Mouse (Mus musculus) forebrain, embryonic 16.5 days (tissue): ENCODE measurements around the gene E130308A19Rik. TPM values are rescaled to one million over a fixed set of nuclear protein-coding genes. Genes with fewer than 3 reads are reported as not detected.
A peak's percentile ranks its signal among the peaks of the same experiment; 100 is the strongest.

Source experiments
- ATAC-seq: fragments of 200-750 bp; cut with Nextera tagmentation; 2 replicates; pipeline ENCODE4 v1.8.0; 2017; ENCODE audit warnings: mild to moderate bottlenecking, moderate library complexity
- H3K27ac ChIP-seq: fragments of 300-500 bp; sonication (generic); 2 replicates; pipeline ENCODE4 v1.5.1; 2014; ENCODE audit warnings: low read length, control low read depth
- H3K27me3 ChIP-seq: fragments of 300-500 bp; sonication (generic); replicated peaks from 2 replicates; pipeline ENCODE4 v1.6.1; 2014; ENCODE audit warnings: low read length; ENCODE audit not compliant: control insufficient read depth, insufficient read depth
- H3K36me3 ChIP-seq: fragments of 300-500 bp; sonication (generic); 2 replicates; pipeline ENCODE4 v1.6.1; 2014; ENCODE audit not compliant: control insufficient read depth, insufficient read depth
- H3K4me1 ChIP-seq: fragments of 300-500 bp; sonication (generic); replicated peaks from 2 replicates; pipeline ENCODE4 v1.6.1; 2014; ENCODE audit warnings: low read length; ENCODE audit not compliant: control insufficient read depth, insufficient read depth
- H3K4me2 ChIP-seq: fragments of 300-500 bp; sonication (generic); 2 replicates; pipeline ENCODE4 v1.6.1; 2014; ENCODE audit warnings: mild to moderate bottlenecking, low read length, control low read depth
- H3K4me3 ChIP-seq: fragments of 300-500 bp; sonication (generic); replicated peaks from 2 replicates; pipeline ENCODE4 v1.5.1; 2014; ENCODE audit warnings: mild to moderate bottlenecking, low read length, control low read depth
- H3K9ac ChIP-seq: fragments of 300-500 bp; sonication (generic); replicated peaks from 2 replicates; pipeline ENCODE4 v1.6.1; 2014; ENCODE audit warnings: low read depth, low read length, control low read depth
- H3K9me3 ChIP-seq: fragments of 300-500 bp; sonication (generic); 2 replicates; pipeline ENCODE4 v1.6.1; 2016; ENCODE audit warnings: low read length; ENCODE audit not compliant: control insufficient read depth
- WGBS: fragments of 180-500 bp; shearing (Covaris S2); extraction: QIAGEN DNeasy Blood & Tissue Kit; methylation state at CpG from one replicate; pipeline ENCODE4 v1.1.7; 2014; 5-methylcytosine and 5-hydroxymethylcytosine counted together
- polyA plus RNA-seq: library from polyadenylated mRNA; unstranded; fragments of >200 nt; fragmentation: Nextera tagmentation; extraction: Ambion mirVana; gene quantifications from 2 replicates; pipeline ENCODE4 v1.2.1, GENCODE M21; 2015

Gene E130308A19Rik
- polyA plus RNA-seq, 1 experiment from 2014 or later, result 29.8 TPM

DNA sequence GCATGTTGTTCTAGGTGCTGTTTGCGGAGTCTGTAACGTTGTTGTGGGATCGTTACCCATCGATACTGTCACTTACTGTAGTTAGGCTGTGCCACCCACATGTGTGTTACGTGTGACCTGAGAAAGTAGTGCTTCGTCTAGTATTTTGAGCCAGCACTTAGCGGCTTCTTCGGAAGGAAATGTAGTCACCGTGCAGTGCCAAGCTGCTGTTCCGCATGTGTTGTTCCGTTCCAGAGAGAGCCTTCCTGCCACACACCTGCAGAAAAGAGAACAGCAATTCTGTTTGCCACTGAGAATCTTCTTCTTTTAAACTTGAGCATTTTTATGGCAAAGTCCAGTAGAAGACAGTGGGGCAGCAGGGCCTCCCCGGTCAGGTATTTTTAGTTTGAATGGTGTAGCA lies 100.5 kb downstream of the E130308A19Rik start:
- ATAC-seq, result no peak
- Histone ChIP-seq H3K9ac (no peak overlapping the region), H3K27me3 (no peaks in the 10 kb centered on the region), H3K9me3 (no peaks in the 10 kb centered on the region), H3K4me2 (no peak overlapping the region), H3K4me1 (no peaks in the 10 kb centered on the region), H3K27ac (no peak overlapping the region), H3K36me3 (no peaks in the 10 kb centered on the region), H3K4me3 (no peak overlapping the region)
- 91% methylated on average over 12 of the region's 12 CpGs for WGBS

DNA sequence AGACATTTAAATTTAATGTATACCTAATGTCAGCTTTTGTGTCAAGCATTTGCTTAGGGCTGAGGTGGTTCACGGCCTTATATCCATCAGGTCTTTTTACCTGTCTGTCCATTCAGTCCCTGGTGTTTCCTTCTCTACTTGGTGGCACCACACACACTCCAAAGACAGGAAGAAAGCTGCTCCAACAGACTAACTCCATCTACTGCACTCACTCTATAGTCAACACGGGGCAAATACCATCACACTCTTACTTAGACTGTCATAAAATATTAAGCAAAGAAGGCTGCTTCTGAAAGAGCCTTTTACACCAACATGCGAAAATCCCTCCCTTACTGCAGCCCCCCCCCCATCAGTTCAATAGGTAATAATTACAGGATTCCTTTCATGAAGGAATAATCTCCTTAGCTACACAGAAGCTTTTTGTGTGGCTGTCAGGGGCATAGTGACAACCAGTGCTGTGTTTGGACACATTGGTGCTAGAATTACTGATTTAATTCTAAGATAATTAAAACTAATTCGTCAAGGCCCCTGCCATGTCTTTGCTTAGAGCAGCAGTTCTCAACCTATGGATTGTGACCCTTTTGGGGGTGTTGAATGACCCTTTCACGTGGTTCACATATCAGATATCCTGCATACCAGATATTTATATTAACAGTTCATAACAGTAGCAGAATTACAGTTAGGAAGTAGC lies 101.3 kb downstream of the E130308A19Rik start:
- Histone ChIP-seq H3K27me3 (no peaks in the 10 kb centered on the region), H3K4me2 (no peak overlapping the region), H3K4me3 (no peak overlapping the region), H3K9me3 (no peaks in the 10 kb centered on the region), H3K9ac (no peak overlapping the region), H3K4me1 (no peaks in the 10 kb centered on the region), H3K27ac (no peak overlapping the region), H3K36me3 (no peaks in the 10 kb centered on the region)
- 27% methylated on average over 5 of the region's 5 CpGs for WGBS
- ATAC-seq, result peak; percentile 38; the same call in 1 of the 2 replicates

DNA sequence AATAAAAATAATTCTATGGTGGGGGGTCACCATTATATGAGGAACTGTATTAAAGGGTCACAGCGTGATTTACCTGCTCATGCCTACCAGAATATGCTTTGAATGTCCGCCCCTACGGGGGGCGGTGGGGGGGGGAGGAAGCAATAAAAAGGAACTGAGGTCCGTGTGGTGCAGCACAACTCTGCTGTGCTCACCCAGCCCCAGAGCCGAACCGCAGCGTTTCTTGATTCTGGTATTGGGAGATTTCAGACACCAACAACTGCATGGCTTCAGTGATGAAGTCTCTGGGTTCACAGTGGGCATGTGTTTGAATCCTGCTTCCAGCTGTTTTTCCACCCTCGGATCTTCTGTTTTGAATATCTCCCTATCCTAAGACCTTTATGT lies 101.9 kb downstream of the E130308A19Rik start:
- H3K4me2 ChIP-seq, result no peak overlapping the region
- H3K9me3 ChIP-seq, result no peaks in the 10 kb centered on the region
- H3K27ac ChIP-seq, result no peak overlapping the region
- no peaks in the 10 kb centered on the region for H3K27me3 ChIP-seq
- no peak overlapping the region for H3K9ac ChIP-seq
- no peak for ATAC-seq
- no peaks in the 10 kb centered on the region for H3K36me3 ChIP-seq
- no peak overlapping the region for H3K4me3 ChIP-seq
- H3K4me1 ChIP-seq, result no peaks in the 10 kb centered on the region
- WGBS, result 77% methylated on average over 9 of the region's 9 CpGs

DNA sequence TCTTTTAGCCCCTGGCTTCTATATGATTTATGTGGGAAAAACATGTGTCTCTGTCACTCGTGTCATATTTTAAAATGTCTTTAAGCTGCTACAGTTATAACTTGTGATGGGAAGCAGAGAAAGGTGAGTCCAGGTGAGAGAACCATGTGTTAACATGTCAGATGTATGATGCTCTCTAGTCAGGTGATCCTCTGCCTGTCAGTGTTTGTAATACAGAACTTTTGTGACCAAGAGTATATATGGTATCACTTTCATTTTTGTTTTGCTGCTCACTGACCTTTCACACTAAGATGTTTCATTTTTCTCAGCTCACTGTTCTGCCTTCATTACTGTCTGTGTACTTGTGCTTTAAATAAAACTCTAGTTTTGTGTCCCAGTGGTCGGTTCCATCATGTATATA lies 102.8 kb downstream of the E130308A19Rik start:
- no peak overlapping the region for H3K9ac ChIP-seq
- no peaks in the 10 kb centered on the region for H3K4me1 ChIP-seq
- no peak overlapping the region for H3K27ac ChIP-seq
- H3K4me2 ChIP-seq, result no peak overlapping the region
- no peaks in the 10 kb centered on the region for H3K27me3 ChIP-seq
- H3K9me3 ChIP-seq, result no peaks in the 10 kb centered on the region
- no peaks in the 10 kb centered on the region for H3K36me3 ChIP-seq
- 96% methylated on average over 2 of the region's 2 CpGs for WGBS
- H3K4me3 ChIP-seq, result no peak overlapping the region
- ATAC-seq, result no peak

DNA sequence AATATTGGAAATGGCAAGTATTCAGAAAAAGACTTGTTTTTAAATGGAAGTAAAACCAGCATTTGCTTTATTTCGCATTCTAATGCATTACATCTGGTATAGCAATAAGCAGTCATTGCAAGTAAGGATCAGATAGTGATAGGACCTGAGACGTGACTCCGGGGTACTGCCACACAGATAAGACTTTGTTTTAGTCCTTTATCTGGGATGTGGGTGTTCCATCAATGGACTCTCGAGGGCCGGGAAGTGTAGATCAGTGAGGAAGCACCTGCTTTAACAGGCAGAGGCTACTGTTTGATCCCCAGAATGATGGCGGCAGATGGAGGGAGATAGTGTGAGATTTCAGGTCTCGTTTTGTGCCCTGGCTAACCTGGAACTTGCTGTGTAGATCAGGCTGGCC lies 105.5 kb downstream of the E130308A19Rik start:
- Histone ChIP-seq H3K27me3 (no peaks in the 10 kb centered on the region), H3K27ac (no peak overlapping the region), H3K36me3 (no peaks in the 10 kb centered on the region), H3K4me1 (no peaks in the 10 kb centered on the region), H3K9ac (no peak overlapping the region), H3K9me3 (no peaks in the 10 kb centered on the region), H3K4me2 (no peak overlapping the region), H3K4me3 (no peak overlapping the region)
- 93% methylated on average over 7 of the region's 7 CpGs for WGBS
- ATAC-seq, result no peak

DNA sequence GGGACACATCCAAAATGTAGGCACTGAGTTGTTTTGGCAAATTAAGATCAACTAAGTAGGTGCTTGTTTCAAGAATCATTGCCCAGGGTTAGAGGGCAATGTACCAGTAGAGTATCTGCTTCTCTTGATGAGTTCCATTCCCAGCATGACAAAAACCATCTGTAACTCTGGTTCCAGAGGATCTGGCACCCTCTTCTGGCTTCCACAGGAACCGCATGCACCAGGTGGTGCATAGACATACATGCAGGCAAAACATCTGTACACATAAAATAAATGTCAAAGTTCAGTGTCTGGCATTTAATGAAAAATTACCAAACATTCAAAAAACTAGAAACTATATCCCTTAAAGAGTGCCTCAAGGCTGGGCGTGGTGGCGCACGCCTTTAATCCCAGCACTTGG lies 113.3 kb downstream of the E130308A19Rik start:
- Histone ChIP-seq H3K27ac (no peak overlapping the region), H3K4me1 (no peaks in the 10 kb centered on the region), H3K27me3 (no peaks in the 10 kb centered on the region), H3K9me3 (no peaks in the 10 kb centered on the region), H3K36me3 (no peaks in the 10 kb centered on the region), H3K4me2 (no peak overlapping the region), H3K4me3 (no peak overlapping the region), H3K9ac (no peak overlapping the region)
- no peak for ATAC-seq
- 99% methylated on average over 4 of the region's 4 CpGs for whole genome bisulfite sequencing

DNA sequence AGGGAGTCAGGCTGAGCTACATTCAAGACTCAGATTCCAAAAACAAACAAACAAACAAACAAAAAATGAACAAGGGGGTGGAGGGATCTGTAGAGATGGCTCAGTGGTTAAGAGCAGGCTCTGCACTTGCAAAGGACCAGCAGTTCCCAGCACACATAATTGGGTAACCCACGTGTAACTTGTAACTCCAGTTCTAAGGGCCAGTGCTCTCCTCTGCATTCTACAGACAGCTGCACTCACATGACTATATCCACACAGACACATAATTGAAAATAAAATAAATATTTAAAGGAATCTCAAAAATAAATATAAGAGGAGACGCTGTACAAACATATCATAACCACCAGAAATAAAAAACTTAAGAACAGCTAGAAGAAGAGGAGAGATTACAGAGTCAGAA lies 113.9 kb downstream of the E130308A19Rik start:
- 98% methylated on average over 2 of the region's 2 CpGs for WGBS
- H3K4me3 ChIP-seq, result no peak overlapping the region
- no peaks in the 10 kb centered on the region for H3K9me3 ChIP-seq
- ATAC-seq, result no peak
- no peaks in the 10 kb centered on the region for H3K4me1 ChIP-seq
- H3K36me3 ChIP-seq, result no peaks in the 10 kb centered on the region
- no peak overlapping the region for H3K27ac ChIP-seq
- no peak overlapping the region for H3K9ac ChIP-seq
- no peaks in the 10 kb centered on the region for H3K27me3 ChIP-seq
- H3K4me2 ChIP-seq, result no peak overlapping the region

DNA sequence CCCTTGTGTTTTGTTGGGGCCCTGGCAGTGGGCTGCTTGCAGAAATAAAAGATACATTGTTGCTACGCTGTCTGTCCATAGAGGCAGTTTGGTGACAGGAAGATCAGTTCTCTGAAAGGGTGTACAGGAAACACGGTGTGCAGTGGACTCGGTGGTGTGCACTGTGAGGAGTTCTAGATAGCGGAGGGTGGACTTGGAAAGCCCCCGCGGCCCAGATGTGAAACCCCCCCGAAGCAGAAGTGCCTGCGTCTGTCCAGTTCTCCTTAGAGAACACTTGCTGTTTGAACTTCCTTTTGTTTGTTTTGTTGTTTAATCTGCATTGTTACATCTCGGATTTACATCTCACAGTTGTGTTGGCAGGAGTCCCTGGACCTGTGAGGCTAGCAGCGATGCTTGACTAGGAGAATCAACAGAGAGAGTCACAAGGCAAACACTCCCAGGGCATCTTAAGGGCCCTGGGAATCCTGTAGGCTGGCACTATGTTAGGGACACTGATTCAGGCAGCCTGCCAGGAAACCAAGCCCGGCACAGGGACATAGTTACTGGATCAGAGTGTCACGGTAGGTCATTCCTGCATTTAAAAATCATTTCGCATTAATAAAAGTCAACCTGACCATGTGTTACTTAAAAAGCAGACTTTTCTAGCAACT lies 127.6 kb downstream of the E130308A19Rik start:
- Histone ChIP-seq H3K4me2 (no peak overlapping the region), H3K36me3 (no peaks in the 10 kb centered on the region), H3K4me1 (peaks cover 5% of the 10 kb centered on the region; the same call in 1 of the 2 replicates), H3K27me3 (no peaks in the 10 kb centered on the region), H3K27ac (no peak overlapping the region), H3K4me3 (no peak overlapping the region), H3K9ac (no peak overlapping the region), H3K9me3 (no peaks in the 10 kb centered on the region)
- 66% methylated on average over 13 of the region's 13 CpGs for WGBS
- ATAC-seq, result no peak

DNA sequence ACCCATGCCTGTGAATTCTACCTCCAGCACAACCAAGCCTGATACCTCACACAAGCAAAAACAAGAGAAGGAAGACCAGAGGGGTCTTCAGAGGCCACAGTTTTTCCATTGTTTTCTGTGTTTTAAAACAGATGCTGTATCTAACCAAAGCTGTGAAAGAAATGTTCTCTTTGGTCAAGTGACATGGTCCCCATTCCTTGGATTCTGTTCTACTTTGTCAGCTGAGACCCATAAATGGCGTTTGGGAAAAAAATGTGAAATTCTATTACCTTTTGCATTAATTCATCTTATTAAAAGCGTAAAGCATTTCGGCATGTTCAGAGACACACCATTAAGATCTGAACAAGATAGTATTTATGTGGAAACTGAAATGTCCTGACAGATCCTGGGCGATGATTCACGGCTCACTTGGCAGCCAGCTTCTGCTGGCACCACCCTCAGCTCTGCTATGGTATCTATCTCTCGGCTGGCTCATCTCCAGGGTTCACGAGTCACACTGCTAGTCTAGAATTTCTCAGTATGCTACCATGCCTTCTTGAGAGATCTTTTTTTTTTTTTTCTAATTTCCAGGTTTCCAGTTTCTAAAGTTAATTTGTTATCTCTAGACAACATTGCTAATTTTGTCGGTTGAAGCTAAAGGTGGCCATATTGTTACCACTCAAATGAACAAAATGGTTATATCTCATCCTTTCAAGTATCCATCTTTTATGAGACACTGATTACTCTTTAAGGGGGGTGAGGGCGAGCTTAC lies 130.5 kb downstream of the E130308A19Rik start:
- Histone ChIP-seq H3K27ac (no peak overlapping the region), H3K36me3 (no peaks in the 10 kb centered on the region), H3K4me2 (no peak overlapping the region), H3K4me3 (no peak overlapping the region), H3K9ac (no peak overlapping the region), H3K9me3 (no peaks in the 10 kb centered on the region), H3K4me1 (peaks cover 5% of the 10 kb centered on the region; the same call in 1 of the 2 replicates), H3K27me3 (no peaks in the 10 kb centered on the region)
- ATAC-seq, result peak; percentile 86
- 58% methylated on average over 9 of the region's 9 CpGs for WGBS
